Mouse (Mus musculus): Measurements from ENCODE around the gene Cyp2b19.
"Not testable (repeated sequence)": the region's sequence is repeated elsewhere in the genome, so short reads cannot be mapped to it uniquely, and the experiment has no call there.

Gene Cyp2b19

DNA sequence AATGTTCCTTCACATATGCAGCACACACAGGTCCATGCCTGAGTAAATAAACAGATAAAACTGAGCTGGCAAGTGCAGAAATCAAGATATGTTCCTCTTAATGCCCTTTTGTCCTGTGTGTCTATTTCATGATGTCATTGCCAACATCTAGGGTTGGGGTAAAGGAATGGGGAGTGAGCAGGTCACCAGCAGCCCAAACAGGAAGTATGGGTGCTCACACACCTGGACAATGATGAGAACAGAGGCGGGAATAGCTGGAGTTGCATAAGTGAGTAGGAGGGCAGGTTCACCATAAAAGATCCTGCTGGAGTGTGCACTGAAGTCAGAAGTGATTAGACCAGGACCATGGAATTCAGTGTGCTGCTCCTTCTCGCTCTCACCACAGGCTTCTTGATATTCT lies at the start of gene Cyp2b19:
Gene Cyp2b19, plus strand, starts transcription at position 301 of the 400 bp plus-strand sequence.
- no peak for DNase-seq (ENCODE audit: low read depth, low spot score)

GRCm38 (mm10) chr7:26711061-26711460 lies 45.9 kb upstream of the Cyp2b19 start:
- DNase-seq (ENCODE audit: low read depth, low spot score) = no peak

DNA sequence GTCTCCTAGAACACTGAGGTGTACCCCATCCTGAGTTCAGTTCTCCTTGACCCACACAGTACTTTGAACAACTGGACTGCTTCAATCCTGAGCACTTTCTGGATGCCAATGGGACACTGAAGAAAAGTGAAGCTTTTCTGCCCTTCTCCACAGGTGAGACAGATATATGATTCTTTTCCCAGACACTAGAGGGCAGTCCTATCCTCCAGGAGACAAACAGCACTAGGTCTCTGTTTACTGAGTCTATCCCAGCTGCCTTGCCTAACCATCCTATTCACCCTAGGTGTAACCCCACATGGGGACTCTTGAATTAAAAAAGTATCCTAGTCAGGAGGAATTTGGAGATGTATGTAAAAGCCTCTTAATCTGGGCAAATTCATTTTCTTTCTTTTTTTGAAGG lies 18.0 kb upstream of the Cyp2b19 start:
- no peak for DNase-seq (ENCODE audit: low read depth, low spot score)

- DNase-seq (ENCODE audit: low read depth, low spot score) = no peak
Observed at GRCm38 (mm10) chr7:26743948-26744347, 13.0 kb upstream of the Cyp2b19 start.

- no peak for DNase-seq (ENCODE audit: low read depth, low spot score)
Observed at GRCm38 (mm10) chr7:26745486-26745885, 11.5 kb upstream of the Cyp2b19 start.

DNA sequence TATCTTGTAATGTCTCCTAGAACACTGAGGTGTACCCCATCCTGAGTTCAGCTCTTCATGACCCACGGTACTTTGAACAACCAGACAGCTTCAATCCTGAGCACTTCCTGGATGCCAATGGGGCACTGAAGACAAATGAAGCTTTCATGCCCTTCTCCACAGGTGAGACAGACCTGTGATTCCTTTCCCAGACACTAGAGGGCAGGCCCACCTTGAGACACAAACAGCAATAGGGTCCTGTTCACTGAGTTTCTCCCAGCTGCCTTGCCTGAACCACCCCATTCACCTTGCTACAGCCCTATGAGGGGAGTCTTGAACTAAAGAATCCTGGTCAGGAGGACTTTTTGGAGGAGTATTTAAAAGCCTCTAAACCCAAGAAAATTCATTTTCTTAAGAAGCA lies 10.1 kb downstream of the Cyp2b19 start:
- no peak for DNase-seq (ENCODE audit: low read depth, low spot score)

DNA sequence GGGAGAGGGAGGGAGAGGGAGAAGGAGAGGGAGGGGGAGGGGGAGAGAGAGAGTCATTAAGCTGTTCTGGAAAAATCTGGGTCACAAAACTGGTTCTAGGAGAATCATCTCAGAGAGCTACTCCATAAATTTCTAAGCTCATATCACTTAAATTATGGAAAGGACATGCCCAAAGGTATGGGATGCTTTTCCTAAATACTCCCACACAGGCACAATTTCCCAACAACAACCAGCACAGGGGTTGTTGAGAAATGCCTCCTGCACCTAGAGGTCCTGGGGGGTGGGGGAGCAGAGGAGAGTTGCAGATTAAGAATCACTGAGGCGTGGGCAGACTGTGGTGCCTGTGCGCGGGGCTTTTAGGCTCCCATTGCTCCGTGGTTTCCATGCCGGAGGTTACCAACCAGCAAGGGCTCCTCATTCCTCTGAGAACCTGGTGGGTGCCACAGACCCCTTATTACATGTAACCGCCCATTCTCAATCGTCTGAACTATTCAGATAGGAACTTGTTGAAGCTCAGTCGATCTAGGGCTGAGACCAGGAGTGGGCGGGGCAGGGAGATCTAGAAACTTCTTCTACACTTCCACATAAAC lies 13.0 kb downstream of the Cyp2b19 start:
- DNase-seq (ENCODE audit: low read depth, low spot score) = no peak

GRCm38 (mm10) chr7:26772866-26773586 lies 16.1 kb downstream of the Cyp2b19 start:
- no peak for DNase-seq (ENCODE audit: low read depth, low spot score)

GRCm38 (mm10) chr7:26775866-26776265 lies 18.9 kb downstream of the Cyp2b19 start:
- no peak for DNase-seq (ENCODE audit: low read depth, low spot score)

GRCm38 (mm10) chr7:26777806-26778205 lies 20.9 kb downstream of the Cyp2b19 start:
- DNase-seq (ENCODE audit: low read depth, low spot score) = no peak

- no peak for DNase-seq (ENCODE audit: low read depth, low spot score)
Observed at GRCm38 (mm10) chr7:26778474-26778873, 21.5 kb downstream of the Cyp2b19 start.

- DNase-seq (ENCODE audit: low read depth, low spot score) = no peak
Observed at GRCm38 (mm10) chr7:26779799-26780416, 23.0 kb downstream of the Cyp2b19 start.

GRCm38 (mm10) chr7:26780510-26780909 lies 23.6 kb downstream of the Cyp2b19 start:
- no peak for DNase-seq (ENCODE audit: low read depth, low spot score)

GRCm38 (mm10) chr7:26780998-26781766 lies 24.2 kb downstream of the Cyp2b19 start:
- DNase-seq (ENCODE audit: low read depth, low spot score) = no peak

GRCm38 (mm10) chr7:26781767-26782131 lies 24.8 kb downstream of the Cyp2b19 start:
- no peak for DNase-seq (ENCODE audit: low read depth, low spot score)

GRCm38 (mm10) chr7:26783163-26783562 lies 26.2 kb downstream of the Cyp2b19 start:
- no peak for DNase-seq (ENCODE audit: low read depth, low spot score)

GRCm38 (mm10) chr7:26786013-26786412 lies 29.1 kb downstream of the Cyp2b19 start:
- not testable (repeated sequence) for DNase-seq (ENCODE audit: low read depth, low spot score)

DNA sequence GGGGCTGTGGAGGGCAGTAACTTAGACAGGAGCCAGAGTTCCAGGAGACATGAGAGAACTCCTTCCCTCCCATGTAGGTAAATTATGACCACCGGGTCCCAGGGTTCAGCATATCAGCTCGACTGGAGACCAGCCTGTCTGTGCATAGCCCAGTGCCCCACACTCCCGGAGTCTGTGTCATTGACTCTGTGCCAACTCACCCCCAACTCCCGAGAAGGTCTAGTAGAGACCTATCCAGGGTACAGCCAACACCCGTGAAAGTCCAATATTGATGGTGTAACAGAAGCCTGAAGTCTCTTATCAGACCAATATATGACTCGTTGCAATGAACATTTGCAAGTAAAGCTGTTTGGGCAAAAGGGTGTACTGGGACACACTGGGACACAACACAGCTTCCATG lies 33.0 kb downstream of the Cyp2b19 start:
- DNase-seq (ENCODE audit: low read depth, low spot score) = no peak

DNA sequence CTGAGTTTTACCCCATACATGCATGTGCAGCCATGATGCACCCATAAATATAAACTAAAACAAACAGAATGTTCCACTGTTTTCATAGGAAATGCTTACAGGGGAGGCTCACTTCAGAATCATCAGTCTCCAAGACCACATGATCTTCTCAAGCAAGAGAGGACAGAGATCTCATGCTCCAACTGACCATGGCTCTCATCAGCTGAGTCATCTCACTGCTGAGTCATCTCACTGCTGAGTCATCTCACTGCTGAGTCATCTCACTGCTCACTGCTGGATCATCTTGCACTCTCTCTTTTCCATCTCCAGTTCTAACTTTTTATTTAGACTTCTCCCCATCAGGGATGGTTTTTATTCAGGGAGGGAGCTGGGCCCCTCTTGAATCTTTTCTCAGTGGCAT lies 43.2 kb downstream of the Cyp2b19 start:
- DNase-seq (ENCODE audit: low read depth, low spot score) = no peak

DNA sequence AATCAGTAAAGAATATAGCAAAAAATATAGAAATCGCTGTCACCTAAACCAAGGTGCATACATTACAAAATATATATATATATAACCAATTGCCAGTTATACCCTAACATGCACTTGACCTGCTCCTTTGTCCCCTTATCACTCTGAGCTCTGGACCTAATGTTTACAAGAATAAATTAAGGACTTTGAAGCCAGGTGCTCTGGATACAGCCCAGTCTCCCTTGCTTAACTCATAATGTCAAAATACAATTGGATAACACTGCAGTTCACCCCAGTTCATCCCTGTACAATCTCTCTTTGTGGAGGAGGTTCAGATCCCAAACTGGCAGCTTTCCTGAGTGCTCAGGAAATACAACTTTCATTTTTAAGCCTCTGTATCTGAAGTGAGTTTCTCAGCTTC lies 44.1 kb downstream of the Cyp2b19 start:
- DNase-seq (ENCODE audit: low read depth, low spot score) = no peak

DNA sequence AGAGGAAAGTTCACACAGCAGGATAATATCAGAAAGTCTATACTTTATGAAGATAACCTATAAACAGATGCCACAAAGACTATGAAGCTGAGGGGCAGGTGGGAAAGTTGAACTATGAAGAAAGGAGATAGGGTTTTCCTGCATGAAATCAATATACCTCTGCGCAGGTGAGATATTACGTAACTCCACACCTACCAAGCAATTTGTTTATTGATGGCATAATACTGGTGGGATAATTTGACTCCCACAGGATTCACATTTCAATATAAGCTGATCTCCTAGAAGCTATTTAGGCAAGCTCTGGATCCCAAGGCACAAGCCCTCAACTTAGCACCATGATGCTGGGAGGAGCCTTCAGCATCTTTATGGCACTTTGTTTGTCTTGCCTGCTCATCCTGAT lies 51.6 kb downstream of the Cyp2b19 start, which contains the start of gene Cyp2g1:
Gene Cyp2g1, plus strand, starts transcription at position 301 of the 400 bp plus-strand sequence.
- DNase-seq (ENCODE audit: low read depth, low spot score) = no peak

Data from retina, adult 2 months (tissue).